Mouse (Mus musculus): ENCODE results near the gene Nlgn1.

The Nlgn1 gene

DNA sequence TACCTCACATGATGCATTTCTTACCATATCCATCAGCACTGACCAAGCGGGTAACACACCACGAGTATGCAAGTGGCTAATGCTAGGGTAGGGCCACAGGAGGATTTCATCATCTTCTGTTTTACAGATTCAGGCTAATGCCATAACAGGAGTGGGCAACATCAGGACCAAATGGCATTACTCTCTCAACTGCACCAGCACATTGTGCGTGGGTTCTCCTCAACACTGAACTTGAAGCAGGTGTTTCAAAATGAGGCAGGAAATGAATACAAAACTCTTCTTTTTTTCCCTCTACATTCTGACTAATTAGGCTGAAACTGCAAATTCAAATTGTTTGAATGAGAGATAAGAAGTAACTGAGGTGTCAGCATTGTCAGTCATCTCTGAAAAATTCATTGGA, 518.9 kb downstream of the Nlgn1 start:
- no peak for DNase-seq (ENCODE audit: low spot score)

DNA sequence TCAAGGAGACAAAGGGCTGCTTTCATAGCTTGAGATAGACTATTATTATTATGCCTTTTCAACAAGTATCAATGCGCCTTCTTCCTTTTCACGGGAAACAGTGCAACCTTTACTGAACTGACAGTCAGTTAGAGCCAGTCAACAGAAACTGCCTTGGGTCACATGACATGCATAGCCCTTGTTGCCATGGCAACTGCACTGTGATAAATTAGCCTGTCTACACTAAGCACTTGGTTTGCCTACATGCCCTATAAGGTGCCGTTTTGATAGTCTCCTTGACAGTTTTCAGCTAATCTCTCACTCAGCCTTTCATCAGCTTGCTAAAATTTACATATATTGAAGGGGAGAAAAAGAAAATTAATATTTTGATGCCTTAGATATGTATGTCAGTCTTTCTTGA, 524.7 kb downstream of the Nlgn1 start:
- DNase-seq (ENCODE audit: low spot score), result peak; percentile 89

DNA sequence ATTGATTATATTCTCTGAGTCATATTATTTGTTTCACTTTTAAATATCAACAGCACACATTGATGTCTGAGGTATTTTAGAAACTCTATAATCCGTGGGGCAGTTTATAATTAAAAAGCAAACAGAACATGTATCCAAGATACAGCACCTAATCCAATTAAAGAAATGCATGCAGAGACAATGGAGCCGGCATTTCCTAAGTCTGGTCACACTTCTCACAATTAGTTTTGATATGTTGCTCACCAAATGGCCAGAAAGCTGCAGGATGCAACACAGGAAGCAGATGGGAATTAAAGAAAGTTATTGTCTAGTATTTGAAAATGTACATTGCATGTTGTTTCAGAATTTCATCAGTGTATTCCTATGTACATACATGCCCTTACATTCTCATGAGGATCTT, 550.6 kb downstream of the Nlgn1 start:
- DNase-seq (ENCODE audit: low spot score), result no peak

DNA sequence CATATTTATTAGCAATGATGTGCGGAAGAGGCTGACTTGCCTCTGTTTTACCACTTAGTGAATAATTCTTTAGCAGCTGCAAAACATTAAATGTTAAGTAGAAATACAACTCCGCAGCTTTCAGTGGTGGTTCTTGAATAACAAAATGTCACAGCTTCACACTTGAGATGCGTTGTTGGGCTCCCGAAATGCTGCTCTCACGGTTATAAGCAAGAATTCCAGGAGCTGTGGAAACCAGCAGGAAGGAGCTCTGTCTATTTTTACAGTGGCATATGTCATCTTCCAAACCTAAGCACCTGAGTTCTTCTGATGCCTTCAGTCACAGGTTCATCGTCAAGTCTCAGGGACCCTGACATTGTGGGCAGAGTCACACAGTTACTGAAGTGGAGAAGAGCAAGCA, 556.8 kb downstream of the Nlgn1 start:
- no peak for DNase-seq (ENCODE audit: low spot score)

DNA sequence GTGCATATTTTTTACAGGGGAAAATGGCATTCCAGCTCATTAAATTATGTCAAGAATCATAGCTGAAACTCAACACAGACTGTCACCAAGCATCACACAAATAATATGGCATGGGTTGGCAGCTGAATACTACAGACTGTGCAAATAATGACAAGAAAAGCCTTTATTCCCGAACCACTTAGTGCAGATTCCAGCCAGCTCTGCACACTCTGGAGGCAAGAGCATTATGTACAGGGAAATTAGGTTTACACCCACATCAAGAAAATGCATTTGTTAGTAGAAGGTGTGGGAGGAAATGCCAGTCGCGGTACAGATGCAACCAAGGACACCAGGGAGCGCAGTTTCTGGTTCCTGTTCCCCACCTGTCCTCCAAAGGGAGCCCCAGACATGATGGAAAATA, 558.4 kb downstream of the Nlgn1 start:
- no peak for DNase-seq (ENCODE audit: low spot score)

DNA sequence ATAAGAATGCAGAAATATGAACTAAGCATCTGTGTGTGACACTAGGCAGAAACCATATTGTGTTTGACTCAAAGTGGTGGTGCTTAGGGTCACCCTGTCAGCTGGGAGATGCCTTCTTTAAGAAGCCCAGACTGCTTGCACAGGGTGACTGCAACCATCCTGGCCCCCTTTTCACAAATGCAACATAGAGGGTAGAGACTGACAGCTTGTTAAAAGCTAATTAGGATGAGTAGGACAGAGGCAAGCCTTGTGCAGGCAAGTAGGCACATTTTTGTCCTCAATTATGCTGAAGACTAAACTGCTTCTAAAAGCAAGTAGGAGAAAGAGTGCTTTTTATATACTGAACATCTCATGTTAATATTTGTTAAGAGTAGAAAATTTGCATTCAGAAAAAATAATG, 558.8 kb downstream of the Nlgn1 start:
- DNase-seq (ENCODE audit: low spot score), result peak; percentile 2

DNA sequence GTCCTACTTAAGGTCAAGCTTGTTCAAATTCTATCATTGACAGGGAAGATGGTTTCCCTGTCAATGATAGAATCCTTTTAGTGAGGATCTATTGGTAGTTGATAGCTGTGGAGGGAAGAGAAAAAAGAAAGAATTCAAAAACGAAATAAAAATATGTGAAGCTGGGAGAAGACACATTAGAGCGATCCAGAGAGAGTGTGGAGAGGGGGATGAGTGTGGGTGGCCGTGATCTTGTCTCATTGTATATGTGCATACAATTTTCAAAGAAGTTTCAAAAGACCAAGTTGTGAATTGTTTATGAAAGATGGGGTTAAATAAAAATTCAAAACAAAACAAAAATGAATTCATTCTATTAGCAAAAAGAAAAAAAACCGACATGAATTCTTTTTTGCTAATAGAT, 568.6 kb downstream of the Nlgn1 start:
- no peak for DNase-seq (ENCODE audit: low spot score)

DNA sequence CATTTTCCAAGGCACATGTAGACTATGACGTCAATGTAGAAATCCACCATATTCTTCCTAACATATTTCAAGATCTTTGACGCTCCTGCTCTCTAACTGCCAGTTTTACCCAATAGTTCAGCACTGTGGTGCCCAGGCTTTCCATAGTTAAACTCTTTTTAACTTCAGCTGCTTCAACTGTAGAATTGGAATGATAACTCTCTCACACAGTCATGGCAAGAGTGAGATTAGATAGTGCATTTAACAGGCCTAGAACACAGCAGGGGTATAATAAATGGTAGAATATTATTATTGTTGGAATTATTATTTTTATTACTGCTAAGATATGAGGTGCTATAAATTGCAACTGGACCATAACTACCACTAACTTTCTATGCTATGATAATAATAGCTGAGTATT, 574.4 kb downstream of the Nlgn1 start:
- no peak for DNase-seq (ENCODE audit: low spot score)

DNA sequence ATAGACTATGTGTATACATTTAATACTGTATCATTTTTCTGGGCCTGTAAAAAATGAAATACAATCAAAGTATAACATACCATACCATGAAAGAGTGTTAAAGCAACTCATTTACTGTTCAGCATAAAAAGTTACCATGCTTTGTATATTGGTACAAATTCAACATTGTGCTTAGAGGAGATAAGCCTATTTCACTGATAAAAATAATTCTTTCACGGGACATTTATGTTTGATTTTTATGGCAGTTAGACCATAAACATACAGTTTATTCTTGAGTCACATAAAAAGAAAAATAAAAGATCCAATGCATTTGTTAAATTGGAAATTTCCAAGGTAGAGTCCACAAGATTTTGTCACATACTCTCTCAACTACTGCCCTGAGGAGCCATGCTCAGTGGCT, 608.1 kb downstream of the Nlgn1 start:
- DNase-seq (ENCODE audit: low spot score), result no peak

DNA sequence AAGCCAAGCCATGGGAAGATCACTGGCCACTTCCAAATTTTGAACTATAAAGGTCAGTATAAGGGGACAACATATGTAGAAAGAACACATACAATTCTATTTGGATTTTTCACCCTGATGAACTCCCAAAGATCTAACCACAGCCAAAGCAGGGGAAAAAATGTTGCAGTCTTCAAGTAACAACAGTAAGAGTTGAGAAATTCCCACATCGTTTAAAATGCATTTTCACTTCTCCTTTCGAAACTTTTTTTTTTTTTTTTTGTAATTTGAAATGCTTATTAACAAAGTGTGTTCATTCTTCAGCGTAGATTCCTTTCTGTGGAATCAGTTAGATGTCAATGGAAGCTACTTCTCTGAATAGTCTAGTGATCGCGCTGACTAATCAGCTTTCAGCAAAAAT, 610.8 kb downstream of the Nlgn1 start:
- no peak for DNase-seq (ENCODE audit: low spot score)

DNA sequence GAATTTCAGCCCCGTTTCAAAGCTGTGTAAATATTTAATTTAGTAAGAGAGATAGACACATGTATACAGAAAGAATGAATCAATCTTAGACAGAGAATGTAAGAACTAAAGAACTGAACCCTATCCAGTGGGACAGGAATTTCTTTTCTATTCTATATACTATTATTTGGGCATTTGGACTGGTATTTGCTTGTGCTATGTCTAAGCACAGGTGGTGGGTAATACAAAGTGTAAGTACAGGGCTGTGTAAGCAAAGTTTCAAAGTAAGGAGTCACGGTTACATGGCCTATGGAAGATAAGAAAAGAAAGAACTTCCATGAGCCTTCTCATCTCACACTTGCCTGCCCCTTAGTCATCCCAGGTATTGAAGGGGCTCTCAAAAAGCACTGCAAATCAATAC, 624.9 kb downstream of the Nlgn1 start:
- no peak for DNase-seq (ENCODE audit: low spot score)

DNA sequence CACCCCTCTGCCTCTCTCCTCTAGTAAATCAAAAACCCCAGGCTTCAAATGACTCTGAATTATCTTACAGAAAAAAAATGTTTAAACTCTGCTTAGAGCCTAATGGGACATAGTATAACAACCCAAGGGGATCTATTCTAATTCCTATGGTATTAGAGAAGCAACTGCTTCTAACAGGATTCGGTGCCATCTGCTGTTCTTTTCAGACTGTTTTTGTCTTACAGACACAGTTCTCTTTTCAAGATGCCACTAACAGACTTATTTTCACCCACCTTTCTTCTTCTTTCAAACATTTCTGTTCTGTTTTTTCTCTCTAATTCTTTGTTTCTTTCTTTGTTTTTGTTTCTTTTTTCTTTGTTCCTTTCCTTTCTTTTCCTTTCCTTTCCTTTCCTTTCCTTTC, 635.0 kb downstream of the Nlgn1 start:
- no peak for DNase-seq (ENCODE audit: low spot score)

DNA sequence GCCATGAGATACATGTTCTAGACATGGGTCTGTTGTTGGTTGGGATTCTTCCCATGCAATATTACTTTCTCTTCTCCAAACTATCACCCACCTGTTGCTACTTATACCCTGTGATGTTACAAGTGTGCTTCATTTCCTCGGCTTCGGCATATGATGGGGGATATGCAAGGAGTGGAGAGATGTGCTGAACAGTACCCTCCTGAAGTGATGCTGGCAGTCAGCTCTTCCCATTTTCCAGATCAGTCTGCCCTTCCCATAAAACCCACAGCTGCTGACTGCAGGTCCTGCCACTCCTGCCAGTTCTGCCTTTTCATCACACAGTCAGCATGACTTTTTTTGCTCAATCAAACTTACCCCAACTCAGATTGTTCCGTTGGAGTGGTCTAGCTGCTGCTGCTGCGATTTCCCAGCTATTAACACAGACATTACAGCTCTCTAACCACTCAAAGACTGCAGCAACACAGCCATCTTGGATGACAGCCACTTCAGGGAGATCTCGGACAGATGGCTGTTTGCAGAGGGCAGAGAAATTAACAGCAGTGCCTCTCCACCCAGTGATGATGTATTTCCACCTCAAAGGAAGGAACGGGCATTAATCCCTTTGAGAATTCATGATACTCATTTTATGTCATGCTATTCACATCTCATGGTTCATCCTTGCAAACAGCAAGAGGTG, 643.3 kb downstream of the Nlgn1 start:
- DNase-seq (ENCODE audit: low spot score), result no peak

DNA sequence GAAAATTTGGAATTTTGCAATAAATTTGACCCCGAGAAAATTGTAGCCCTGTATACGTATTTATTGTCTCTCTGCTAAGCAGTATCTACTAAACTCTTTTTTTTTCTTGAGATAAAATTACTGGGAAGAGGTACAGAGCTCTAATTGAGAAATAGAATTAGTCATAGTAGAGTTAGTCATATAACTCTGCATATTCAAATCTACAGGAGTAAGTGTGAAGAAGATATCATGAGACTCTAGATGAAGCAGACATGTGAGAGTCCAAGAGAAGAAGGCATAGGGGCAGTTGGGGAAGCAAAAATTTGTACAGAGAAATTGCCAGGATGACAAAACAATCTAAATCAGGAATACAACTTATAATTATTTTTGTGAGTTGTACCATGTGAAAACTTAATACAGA, 648.6 kb downstream of the Nlgn1 start:
- no peak for DNase-seq (ENCODE audit: low spot score)

DNA sequence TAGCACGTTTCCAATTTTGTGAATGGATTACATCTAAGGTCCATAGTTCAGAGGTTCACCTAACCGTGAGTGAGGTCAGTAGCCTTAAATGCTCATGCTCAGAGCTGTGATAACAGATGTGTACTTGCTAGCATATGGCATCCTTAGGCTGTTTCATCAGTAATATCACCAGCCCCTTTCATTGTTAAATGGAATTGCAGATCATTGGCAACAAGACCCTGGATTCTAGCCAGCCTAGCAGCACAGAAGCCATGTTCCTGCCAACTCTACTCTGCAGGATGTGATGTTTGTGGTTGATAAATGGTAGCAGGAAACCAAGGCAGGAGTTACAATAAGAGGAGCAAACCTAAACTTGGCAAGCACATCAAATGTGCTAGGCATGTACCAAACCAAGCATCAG, 652.9 kb downstream of the Nlgn1 start:
- no peak for DNase-seq (ENCODE audit: low spot score)

DNA sequence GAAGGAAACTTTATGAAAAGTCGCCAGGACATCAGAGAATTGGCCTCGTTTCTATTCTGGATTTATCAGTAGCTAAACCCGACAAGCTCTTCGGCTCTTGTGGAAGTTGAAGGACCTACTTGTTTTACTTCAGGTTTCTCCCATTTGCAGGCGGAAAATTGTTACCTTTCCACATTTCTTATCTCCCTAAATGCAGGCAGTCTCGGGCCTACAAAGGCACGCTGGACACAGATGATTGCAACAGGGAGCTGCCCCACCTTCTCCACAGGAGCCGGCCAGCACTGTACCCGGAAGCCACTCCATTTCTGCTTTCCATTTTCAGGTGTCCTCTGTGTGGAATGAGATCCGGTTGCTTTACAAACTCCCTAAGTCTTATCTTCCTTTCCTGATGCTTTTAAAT, 656.4 kb downstream of the Nlgn1 start:
- no peak for DNase-seq (ENCODE audit: low spot score)

DNA sequence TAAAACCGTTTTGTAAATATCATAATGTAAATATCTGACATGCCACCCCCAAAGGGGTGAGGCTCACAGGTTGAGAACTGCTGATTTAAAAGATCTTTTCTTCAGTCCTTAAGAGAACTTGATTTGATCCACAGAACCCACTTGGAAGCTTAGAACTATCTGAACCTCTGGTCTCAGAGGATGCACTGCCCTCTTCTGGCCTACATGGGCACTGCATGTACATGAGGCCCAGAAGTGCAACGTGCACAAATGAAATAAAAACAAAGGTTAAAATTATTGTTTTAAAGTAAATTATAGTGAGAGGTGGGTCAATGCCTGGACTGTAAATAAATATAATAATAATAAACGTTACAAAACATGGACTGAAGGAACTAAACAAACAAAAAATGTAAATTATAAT, 657.2 kb downstream of the Nlgn1 start:
- DNase-seq (ENCODE audit: low spot score), result peak; percentile 52

DNA sequence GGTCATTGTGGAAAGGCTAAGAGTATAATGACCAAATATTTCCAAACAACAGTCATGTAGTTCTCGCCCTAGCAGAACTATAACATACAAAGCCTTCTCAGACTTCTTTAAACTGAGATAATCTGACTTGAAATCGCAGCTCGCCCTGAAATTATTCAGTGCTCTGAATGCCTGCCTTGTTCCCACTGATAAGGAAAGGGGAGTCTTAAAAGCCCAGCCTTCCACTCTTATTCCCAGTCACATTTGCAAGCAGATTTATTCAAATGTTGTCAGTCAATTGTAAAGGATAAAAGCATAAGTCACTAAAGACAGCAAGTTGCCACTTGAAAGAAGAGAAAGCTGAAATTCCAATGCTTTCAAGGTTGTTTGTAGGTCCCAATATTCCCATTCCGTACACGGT, 658.9 kb downstream of the Nlgn1 start:
- no peak for DNase-seq (ENCODE audit: low spot score)

DNA sequence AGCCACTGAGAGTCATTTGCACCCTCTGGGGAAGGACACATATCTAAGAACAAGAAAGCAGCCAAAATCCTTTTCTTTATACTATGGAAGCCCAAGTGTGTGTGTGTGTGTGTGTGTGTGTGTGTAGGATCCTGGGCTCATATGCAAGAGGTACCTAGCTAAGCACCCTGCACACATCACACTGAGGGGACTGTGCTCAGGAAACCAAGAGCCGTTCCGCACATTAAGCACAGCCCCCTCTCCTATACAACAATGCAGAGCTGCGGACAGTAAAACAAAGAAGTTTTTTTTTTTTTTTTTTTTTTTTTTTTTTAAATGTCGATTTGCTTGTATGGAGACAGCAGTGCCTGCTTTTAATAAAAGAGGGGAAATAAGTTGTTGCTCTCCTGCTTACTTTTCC, 659.5 kb downstream of the Nlgn1 start:
- no peak for DNase-seq (ENCODE audit: low spot score)

DNA sequence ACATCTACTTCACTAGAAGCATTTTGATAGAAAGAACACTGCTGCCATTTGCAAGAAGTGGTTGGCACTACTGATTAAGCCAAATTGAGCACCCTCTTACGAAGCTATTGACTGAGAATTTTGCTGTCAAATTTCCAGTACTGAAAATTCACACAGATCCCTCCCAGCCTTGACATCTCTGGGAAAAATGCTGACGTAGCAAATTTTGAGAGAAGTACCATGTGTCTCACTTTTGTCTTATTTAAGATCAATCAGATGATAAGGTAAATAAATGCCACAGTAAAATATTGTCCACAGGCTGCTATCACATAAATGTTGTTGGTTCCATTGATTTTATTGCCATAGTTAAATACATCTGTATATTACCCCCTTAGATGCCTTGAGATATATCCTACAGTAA, 668.8 kb downstream of the Nlgn1 start:
- no peak for DNase-seq (ENCODE audit: low spot score)

DNA sequence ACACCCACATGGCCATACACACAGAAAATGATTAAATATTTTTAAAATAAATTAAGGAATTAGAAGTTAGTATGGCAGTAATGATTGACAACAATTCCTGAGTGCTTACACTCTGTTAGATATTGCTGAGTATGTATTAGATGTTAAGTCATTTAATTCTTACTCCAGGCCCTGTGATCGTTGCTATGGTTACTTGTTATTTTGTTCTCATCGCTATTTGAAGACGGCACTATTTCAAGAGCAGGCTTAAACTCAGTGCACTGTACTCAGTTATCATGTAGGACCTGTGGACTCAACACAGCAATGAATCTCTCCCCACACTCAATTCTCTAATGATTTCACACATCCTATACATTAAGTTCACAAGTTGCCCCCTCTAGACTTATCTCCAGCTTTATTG, 672.0 kb downstream of the Nlgn1 start:
- no peak for DNase-seq (ENCODE audit: low spot score)

DNA sequence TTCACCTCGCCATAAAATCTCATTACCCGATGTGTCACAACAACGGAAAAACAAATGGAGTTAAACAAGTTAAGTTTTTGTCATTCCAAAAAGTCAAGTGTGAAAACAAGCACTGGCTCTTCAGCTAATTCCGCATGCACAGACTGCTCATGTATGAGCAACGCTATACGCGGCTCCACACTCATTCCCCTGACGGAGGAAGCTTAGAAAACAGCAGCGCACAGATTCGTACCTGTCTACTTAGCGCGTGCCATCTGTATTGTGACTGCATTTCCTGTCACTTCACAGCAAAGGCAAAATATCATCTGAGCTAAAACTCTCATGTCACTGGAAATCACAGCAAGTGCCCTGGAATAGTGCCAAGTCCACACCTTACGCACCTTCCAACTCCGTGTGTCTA, 674.3 kb downstream of the Nlgn1 start:
- DNase-seq (ENCODE audit: low spot score), result no peak

DNA sequence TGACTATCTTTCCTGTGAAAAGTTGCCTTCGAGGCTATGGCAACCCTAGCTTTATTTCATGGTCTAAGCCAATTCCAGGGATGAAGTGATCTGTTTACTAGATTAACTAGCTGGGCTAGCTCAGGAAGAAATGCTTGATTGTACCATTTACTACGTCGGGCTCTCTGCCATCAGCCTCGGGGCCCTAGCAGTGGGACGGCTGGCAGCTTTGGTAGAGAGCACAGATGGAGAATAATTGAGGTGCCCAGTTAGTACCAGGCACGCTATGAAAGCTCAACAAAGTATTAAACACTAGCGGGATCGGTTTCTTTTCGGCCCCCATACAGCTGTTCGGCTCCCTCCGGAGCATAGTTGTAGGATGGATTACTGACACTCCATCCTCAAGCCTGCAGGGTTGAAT, 675.2 kb downstream of the Nlgn1 start:
- no peak for DNase-seq (ENCODE audit: low spot score)

DNA sequence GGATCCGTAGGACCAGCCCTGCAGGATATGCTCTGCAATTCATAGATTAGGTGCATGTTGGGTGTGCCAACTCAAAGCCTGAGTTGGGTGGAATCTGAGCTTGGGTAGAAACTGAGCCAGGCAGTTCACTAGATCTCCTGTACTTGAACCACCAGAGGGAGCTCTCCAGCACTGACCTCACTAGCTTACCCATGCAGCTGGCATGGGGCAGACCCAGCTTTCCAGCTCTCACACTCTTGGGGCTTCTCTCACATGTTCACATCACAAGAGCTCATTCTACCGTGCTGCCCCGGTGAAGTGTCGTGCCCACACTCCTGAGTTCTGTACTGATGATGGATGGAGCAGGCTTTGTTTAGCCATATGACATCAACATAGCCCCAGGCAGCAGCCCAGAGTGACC, 679.2 kb downstream of the Nlgn1 start:
- DNase-seq (ENCODE audit: low spot score), result peak; percentile 59
